Mouse (Mus musculus): ENCODE measurements around the gene Ttc23. TPM values are rescaled to one million over a fixed set of nuclear protein-coding genes. Genes with fewer than 3 reads are reported as not detected.

The Ttc23 gene
- total RNA-seq, 2 experiments from 2014 or later = 23.3 to 25.3 TPM

GRCm38 (mm10) chr7:67710216-67710615 lies 63.0 kb downstream of the Ttc23 start:
- TF ChIP-seq CTCF (IDR thresholded peaks at IDR 0.05) = no peak
- no peak for DNase-seq
- intact Hi-C loops (cut with DNase I) = no loop called here
- Histone ChIP-seq H3K27ac (peak overlapping the region; percentile 48; the same call in 1 of the 2 replicates), H3K4me3 (no peak overlapping the region)

GRCm38 (mm10) chr7:67713820-67714510 lies 66.8 kb downstream of the Ttc23 start:
- DNase-seq = no peak

GRCm38 (mm10) chr7:67715176-67715575 lies 68.0 kb downstream of the Ttc23 start:
- Histone ChIP-seq H3K27ac (peak overlapping the region; percentile 80), H3K4me3 (peak overlapping the region; percentile 55)
- TF ChIP-seq CTCF (IDR thresholded peaks at IDR 0.05) = no peak
- intact Hi-C loops (cut with DNase I) = no loop called here
- no peak for DNase-seq

More at GRCm38 (mm10) chr7:67713820-67714510, 66.8 kb downstream of the Ttc23 start:
- intact Hi-C loops (cut with DNase I) = no loop called here
- Histone ChIP-seq H3K4me3 (peak overlapping the region; percentile 55), H3K27ac (peak overlapping the region; percentile 80)
- TF ChIP-seq CTCF (IDR thresholded peaks at IDR 0.05) = no peak

GRCm38 (mm10) chr7:67716213-67716878 lies 69.1 kb downstream of the Ttc23 start:
- intact Hi-C loops (cut with DNase I) = no loop called here
- no peak for DNase-seq
- Histone ChIP-seq H3K4me3 (peak overlapping the region; percentile 55), H3K27ac (peak overlapping the region; percentile 80)
- TF ChIP-seq CTCF (IDR thresholded peaks at IDR 0.05) = no peak

GRCm38 (mm10) chr7:67716925-67717324 lies 69.7 kb downstream of the Ttc23 start:
- no peak overlapping the region for H3K4me3 ChIP-seq

GRCm38 (mm10) chr7:67717520-67717919 lies 70.3 kb downstream of the Ttc23 start:
- no peak overlapping the region for H3K4me3 ChIP-seq
- peak overlapping the region; percentile 7; the same call in 1 of the 2 replicates for H3K27ac ChIP-seq
- no peak for TF ChIP-seq CTCF (IDR thresholded peaks at IDR 0.05)
- intact Hi-C loops (cut with DNase I) = no loop called here
- no peak for DNase-seq

More at GRCm38 (mm10) chr7:67716925-67717324, 69.7 kb downstream of the Ttc23 start:
- no peak for DNase-seq
- intact Hi-C loops (cut with DNase I) = no loop called here
- no peak for TF ChIP-seq CTCF (IDR thresholded peaks at IDR 0.05)
- peak overlapping the region; percentile 51; the same call in 1 of the 2 replicates for H3K27ac ChIP-seq

GRCm38 (mm10) chr7:67718804-67719203 lies 71.6 kb downstream of the Ttc23 start:
- Histone ChIP-seq H3K27ac (no peak overlapping the region), H3K4me3 (no peak overlapping the region)
- intact Hi-C loops (cut with DNase I) = no loop called here
- TF ChIP-seq CTCF (IDR thresholded peaks at IDR 0.05) = no peak
- DNase-seq = no peak

GRCm38 (mm10) chr7:67722163-67722562 lies 75.0 kb downstream of the Ttc23 start:
- H3K27ac ChIP-seq = peak overlapping the region; percentile 28; the same call in 1 of the 2 replicates
- intact Hi-C loops (cut with DNase I) = no loop called here
- no peak for TF ChIP-seq CTCF (IDR thresholded peaks at IDR 0.05)
- no peak for DNase-seq
- H3K4me3 ChIP-seq = no peak overlapping the region

- TF ChIP-seq CTCF (IDR thresholded peaks at IDR 0.05) = no peak
- intact Hi-C loops (cut with DNase I) = no loop called here
- no peak overlapping the region for H3K4me3 ChIP-seq
- no peak for DNase-seq
- no peak overlapping the region for H3K27ac ChIP-seq
These were observed 77.3 kb downstream of the Ttc23 start for GRCm38 (mm10) chr7:67724536-67724935.

GRCm38 (mm10) chr7:67725016-67725415 lies 77.8 kb downstream of the Ttc23 start:
- Histone ChIP-seq H3K4me3 (no peak overlapping the region), H3K27ac (no peak overlapping the region)
- TF ChIP-seq CTCF (IDR thresholded peaks at IDR 0.05) = no peak
- DNase-seq = no peak
- intact Hi-C loops (cut with DNase I) = no loop called here

GRCm38 (mm10) chr7:67728203-67728602 lies 81.0 kb downstream of the Ttc23 start:
- TF ChIP-seq CTCF (IDR thresholded peaks at IDR 0.05) = no peak
- intact Hi-C loops (cut with DNase I) = no loop called here

GRCm38 (mm10) chr7:67728809-67729208 lies 81.6 kb downstream of the Ttc23 start:
- peak overlapping the region; percentile 8; the same call in 1 of the 2 replicates for H3K27ac ChIP-seq
- no peak for DNase-seq
- intact Hi-C loops (cut with DNase I) = no loop called here
- no peak overlapping the region for H3K4me3 ChIP-seq
- no peak for TF ChIP-seq CTCF (IDR thresholded peaks at IDR 0.05)

More at GRCm38 (mm10) chr7:67728203-67728602, 81.0 kb downstream of the Ttc23 start:
- no peak for DNase-seq
- no peak overlapping the region for H3K27ac ChIP-seq
- H3K4me3 ChIP-seq = no peak overlapping the region

GRCm38 (mm10) chr7:67730431-67731110 lies 83.4 kb downstream of the Ttc23 start:
- no peak for TF ChIP-seq CTCF (IDR thresholded peaks at IDR 0.05)
- intact Hi-C loops (cut with DNase I) = no loop called here
- peak overlapping the region; percentile 38; the same call in 1 of the 2 replicates for H3K27ac ChIP-seq
- DNase-seq = no peak
- no peak overlapping the region for H3K4me3 ChIP-seq

Data from gastrocnemius, adult 2 months (tissue).